Mouse (Mus musculus) retina, adult 2 months (tissue): ENCODE results near the gene Gcn1l1.
"Not testable (repeated sequence)": the region's sequence is repeated elsewhere in the genome, so short reads cannot be mapped to it uniquely, and the experiment has no call there.

ENCODE experiments used
- DNase-seq: peaks from one replicate; pipeline ENCODE4 v3.0.0-alpha.2; 2012; ENCODE audit warnings: low read depth, low spot score

Gene Gcn1l1

DNA sequence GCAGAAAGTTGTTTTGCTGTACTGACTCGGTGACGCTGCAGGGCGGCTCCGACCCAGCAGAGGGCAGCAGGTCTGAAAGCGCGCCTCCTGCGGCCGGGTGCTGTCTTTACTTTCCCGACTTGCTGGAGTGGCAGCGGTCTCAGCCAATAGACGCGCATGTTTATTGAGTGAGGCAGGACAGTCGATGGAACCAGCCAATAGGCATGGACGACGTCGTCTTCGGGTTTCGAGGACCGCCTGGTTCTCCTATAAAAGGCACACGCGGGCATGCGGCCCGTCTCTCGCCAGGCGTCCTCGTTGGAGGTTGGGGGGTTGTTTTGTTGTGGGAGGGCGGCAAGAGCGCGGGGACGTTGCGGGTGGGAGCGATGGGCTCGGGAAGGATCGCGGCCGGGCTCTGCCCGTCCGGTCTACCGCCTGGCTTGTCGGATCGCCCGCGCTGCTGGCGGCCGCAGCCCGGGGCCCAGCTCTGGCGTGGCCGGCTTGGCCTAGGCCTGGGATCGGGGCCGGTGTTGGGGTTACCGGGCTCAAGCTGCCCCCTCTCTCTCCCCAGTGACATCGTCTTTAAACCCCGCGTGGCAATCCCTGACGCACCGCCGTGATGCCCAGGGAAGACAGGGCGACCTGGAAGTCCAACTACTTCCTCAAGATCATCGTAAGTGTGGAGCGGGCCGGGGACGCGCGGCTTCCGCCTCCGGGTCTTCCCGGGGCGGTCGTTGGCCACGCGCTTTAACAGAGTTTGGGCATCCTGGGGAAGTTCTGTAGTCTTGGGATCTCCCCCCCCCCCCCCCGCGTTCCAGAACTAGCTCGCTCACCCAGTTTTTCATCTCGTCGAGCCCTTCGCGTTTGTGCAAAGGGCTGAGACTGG is 5.6 kb upstream of the Gcn1l1 start, which contains the start of gene Rplp0:
Gene Rplp0 (plus strand): TSS at position 231 of the 865 bp plus-strand sequence.
- peak; percentile 99 for DNase-seq

DNA sequence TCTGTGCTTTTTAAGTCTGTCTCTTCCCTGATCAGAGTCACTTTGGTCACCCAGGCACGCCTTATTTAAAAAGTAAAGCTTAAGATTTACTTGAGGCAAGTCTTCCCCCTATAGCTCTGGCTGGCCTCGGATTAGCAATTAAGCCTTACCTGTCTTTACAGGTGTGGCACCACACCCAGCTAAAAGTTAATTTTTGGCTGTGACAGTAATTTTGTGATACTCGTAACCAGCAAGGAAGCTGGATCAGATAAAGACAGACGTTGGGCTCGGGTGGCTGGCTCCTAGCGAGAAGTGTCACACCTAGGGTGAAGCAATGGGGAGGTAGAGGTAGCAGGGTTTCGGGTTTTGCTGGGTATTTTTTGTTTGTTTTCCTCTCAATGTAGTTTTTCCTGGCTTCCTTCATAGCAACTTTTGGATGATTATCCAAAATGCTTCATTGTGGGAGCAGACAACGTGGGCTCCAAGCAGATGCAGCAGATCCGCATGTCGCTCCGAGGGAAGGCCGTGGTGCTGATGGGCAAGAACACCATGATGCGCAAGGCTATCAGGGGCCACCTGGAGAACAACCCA is 4.6 kb upstream of the Gcn1l1 start:
- DNase-seq, result no peak

DNA sequence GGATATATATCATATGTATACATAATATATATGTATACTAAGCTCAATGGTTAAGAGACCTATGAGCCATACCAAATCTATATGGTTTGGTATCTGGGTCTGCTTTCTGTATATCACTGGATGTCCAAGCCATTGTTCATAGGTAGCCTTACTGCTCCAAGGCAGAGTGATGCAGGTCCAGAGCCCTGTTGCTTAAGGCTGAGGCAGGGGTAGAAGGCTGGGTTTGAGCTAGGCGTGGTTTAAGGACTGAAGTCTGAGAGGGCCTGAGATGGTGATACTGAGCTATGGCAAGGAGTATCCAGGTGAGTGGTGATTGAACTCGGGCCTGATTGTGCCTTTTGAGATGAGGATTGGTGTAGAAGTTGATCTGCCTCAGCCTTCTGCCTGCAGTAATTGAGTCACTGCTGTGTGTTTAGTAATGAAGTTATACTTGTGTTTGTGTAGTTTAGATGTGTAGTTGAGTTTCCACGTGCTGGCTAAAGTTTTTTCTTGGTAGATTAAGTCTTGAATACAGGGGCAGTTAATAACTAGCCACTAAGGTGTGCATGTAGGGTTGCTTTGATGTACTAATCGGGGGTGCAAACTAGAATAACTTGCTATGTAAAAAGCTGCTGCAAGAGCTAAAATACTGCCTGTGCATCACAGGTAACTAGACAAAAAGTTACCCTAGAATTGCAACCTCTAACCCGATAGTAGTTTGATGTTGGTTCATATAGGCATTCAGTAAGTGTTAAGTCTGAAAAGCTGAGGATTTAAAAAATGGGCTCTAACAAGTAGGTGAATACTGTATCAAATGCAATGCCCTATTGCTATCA is 1.1 kb upstream of the Gcn1l1 start:
- DNase-seq, result no peak

DNA sequence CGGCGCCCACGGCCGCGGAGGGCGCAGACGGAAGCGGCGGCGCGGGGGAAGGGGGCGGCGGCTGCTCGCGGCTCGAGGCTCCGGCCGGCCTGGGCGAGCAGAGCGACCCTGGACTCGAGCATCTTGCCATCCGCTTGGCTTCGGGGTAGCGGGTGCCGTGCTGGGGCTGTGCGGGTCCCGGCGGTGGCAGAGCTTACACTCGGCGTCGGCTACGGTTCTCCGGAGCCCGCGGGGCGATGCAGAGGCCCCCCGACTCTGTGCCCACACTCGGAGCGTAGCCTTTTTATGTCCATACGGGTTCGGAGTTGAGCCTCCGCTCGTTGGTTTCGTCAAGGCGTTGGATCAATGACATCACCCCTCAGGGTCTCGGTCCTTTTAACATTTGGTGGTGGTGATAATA is 349 bp downstream of the Gcn1l1 start:
- DNase-seq, result no peak

DNA sequence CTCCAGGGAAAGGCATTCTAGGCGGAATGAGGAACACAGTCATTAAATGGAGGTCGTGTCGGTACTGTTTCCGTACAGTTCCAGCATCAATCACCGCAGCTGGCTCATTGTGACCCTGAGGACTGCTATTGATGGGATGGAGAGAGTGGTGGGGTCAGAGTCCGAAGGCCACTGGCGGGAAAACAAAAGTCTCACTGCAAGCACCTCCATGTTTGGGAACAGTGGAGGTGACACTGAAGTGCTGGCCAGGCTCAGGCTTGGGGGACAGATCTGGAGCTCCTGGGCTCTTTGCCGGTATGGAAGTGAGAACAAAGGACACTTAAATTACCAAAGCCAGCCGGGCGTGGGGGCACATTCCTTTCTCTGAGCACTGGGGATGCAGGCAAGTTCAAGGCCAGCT is 3.6 kb downstream of the Gcn1l1 start:
- DNase-seq, result no peak

DNA sequence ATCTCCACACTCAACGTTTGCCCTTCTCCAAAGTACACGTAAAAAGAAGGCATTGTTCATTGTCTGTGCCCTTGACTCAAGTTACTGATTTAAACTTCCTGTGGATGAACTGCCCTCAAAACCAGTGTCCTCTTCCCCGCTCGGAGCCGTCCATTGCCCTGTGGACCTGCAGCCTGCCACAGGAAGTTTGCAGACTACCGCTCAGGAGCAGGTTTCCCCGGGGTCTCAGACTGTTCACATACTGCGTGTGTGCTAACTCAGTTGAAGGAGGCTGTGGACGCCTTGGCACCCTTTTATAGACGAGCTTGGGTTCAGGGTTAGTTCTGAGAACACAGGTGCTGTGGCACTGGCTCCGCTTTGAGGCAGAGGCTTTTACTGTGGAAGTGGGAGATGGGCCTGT is 4.3 kb downstream of the Gcn1l1 start:
- DNase-seq, result no peak

DNA sequence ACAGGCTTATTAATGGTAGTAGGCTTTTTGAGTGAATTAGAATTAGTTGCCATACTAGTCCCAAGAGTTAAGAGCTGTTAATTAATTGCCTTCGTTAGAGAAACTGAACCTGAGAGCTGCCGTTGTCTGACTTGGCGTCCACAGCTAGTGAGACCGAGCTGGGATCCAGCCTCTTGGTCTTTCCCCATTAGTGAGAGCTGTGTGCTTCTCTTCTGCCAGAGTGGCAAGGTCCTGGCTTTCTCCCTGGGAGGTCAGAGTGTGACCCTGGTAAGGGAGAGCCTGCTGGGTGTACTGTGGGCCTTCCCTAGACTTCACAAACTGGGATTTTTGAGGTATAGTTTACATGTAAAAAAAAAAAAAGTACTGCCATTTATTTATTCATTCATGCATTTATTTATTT is 4.7 kb downstream of the Gcn1l1 start:
- no peak for DNase-seq

DNA sequence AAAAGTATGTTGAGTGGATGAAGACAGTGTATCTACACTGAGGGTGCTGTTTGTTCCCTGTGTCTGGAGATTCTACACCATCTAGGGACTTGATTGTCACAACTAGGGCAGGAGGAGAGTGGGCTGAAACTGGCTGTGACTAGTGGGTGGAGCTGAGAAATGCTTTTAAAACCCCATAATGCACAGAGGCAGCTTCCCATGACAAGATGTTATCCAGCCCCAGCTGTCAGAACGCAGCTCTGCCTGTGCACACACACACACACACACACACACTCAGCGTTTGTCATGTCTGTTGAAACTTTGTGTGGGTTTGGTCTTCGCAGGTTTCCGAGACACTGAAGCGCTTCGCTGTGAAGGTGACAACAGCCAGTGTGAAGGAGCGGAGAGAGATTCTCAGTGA is 6.0 kb downstream of the Gcn1l1 start:
- DNase-seq, result no peak

DNA sequence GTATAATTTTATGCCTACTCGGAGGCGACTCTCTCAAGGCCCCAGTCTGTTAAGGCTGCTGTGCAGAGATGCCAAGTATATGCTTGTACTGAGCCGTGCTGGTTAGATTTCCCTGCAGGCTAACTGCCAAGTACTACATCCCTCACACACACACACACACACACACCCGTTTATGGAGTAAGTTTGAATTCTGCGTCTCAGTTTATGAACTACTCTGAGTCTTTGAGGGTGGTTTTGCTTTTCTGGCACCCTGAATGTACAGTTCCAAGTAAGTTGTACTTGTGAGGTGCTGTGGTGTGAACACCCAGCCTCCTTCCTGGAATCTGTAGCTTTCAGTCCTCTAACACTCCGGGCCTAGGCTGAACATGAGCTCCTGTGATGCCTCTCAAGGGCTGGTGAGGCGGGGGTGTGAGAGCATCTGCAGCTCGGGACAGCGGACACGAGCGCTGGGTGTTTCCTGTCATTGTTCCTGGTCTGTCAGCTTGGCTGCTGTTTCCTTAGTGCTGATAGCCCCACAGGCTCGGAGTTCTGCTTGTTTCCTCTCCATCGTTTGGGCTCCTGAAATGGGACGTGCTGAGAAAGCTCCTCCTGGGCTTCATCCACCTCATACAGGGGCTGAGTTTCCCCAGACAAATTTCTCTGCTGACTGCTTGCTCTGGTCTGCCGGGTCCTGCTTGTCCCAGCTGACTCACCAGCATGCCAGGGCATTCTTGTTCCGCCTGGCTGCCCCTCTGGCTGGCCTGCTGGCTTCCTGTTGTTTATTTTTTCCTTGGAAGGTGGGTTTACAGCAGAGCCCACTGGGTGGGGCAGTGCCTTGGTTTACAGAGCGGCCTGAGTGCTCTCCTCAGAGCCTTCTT is 7.9 kb downstream of the Gcn1l1 start:
- DNase-seq, result no peak

DNA sequence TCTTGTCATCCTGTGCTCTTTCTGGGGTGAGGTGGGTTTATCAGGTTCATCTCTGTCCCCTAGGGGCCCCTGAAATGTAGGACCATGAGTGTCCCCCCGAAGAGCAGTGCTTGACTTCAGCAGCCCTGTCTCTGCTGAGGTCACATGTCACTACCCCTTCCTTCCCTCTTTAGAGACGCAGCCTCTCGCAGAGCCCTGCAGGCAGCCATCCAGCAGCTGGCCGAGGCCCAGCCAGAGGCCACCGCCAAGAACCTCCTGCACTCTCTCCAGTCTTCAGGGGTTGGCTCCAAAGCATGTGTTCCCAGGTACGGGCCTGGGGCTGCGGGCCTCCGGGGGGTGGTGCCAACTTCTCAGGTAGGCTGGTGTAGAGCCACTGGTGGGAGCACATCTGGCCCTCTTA is 9.9 kb downstream of the Gcn1l1 start:
- DNase-seq, result no peak

DNA sequence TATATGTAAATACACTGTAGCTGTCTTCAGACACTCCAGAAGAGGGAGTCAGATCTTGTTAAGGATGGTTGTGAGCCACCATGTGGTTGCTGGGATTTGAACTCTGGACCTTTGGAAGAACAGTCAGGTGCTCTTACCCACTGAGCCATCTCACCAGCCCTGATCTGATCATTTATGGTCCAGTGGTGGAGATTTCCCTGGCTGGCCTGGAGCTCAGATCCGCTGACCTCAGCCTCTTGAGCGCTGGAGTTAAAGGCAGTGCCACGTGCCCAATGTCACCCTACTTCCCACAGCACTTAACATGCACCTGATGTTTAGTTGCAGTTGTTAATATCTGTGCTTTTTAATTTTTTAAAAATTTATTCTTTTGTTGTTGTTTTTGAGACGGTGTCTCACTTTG is 12.6 kb downstream of the Gcn1l1 start:
- DNase-seq, result not testable (repeated sequence)

DNA sequence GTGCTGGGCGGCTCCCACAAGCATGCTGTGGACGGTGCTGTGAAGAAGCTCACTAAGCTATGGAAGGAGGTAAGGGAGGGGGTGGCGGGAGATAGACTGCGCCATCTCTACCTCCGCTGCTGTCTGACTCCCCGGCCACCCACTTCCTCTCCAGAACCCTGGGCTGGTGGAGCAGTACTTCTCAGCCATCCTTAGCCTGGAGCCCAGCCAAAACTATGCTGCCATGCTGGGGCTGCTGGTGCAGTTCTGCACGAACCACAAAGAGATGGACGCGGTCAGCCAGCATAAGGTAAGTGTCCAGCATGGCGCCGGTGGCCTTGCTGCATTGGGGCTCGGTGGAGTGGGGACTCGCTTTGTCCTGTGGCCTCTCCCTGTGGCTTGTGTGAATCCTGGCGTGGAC is 13.9 kb downstream of the Gcn1l1 start:
- no peak for DNase-seq

DNA sequence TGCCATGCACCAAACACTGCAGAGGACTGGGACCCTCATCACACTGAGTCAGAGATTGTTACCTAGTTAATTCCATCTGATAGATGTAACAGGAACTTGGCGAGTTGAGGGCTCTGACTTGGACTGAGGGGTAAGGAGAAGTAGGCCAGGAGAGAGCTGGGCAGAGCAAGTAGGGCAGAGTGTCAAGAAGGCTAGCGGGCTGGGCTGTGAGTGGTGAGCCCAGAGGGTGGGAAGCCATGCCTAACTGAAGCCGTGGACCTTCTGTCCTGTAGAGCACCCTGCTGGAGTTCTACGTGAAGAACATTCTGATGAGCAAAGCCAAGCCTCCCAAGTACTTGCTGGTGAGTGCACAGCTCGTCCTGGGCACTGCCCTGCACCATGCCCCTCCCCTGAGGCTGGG is 14.3 kb downstream of the Gcn1l1 start:
- DNase-seq, result no peak

DNA sequence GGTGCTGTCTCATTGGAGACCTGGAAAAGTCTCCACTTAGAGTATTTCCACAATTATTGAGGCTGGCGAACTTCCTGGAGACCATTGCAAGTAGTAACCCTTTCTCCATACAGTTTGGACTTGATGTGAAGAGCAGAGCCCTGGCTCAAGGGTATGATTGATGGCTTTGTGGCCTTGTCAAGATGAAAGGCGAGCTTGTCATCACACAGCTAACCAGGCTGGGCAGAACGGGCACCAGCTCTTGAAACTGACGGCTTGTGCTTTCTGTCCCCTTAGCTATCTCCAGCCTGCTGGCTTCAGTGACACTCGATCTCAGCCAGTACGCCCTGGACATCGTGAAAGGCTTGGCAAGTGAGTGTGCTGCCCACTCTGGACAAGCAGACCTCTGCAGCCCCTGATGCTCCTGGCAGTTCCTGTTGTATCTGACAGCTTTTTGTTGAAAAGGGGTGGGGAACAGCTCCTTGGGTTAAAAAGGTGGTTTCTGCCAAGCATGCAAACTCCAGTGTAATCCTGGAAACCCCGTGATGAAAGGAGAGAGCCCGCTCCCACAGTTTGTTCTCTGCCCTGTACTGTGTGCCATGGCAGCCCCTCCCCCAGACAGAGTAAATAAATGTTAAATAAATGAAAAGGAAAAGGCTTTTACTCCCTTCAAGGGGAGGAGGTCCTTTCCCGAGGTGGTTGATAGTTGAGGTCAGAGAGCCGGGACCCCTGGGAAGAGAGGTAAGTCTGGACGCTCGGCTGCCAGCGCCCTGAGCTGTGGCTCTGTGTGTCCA is 15.4 kb downstream of the Gcn1l1 start:
- DNase-seq, result no peak

DNA sequence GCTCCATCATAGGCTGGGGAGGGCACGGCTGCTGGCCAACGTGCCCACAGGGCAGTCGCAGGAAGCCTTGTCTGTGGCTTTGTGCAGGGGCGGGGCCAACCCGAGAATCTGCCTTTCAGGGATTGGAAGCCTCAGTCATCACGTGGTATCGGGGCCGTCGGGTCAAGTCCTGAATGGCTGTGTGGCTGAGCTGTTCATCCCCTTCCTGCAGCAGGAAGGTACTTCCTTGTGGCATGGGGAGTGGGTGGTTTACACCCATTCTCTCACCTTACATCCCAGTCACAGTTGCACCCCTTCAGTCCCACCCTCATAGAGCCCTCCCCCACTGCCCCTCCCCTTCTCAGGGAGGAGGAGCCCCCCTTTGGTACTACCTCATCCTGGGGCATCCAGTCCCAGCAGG is 16.6 kb downstream of the Gcn1l1 start:
- DNase-seq, result no peak

DNA sequence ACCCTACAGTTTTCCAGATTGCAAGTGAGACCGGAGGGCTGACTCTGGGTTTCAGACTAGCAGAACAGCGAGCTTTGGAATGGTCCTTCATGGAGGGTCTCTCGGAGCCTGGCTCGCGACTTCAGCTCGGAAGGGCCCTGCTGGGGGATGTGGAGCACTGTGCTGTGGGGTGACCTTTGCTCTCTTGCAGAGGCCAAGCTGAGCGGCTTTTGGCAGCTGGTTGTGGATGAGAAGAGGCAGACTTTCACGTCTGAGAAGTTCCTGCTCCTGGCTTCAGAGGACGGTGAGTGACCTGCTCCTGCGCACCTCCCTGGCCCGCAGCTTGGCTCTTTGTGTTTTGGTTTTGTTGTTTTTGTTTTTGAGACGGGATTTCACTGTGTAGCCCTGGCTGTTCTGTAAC is 20.6 kb downstream of the Gcn1l1 start:
- DNase-seq, result no peak

DNA sequence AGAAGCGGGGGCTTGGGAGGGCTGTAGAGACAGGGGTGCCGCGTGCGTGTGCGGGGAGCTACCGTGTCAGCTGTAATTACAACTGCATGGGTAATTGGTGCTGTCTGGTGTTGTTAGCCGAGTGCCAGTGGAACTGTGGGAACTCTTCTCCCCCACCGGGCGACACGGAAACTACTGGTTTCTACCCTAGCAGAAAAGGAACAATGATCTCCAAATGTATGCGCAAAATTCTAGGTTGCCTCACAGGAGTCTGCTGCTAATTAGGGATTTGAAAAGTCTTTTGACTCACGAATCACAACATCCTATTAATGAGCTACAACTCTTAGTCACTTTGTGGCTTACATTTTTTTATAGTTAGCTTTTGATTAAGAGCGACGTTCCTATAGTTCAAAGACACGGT is 21.1 kb downstream of the Gcn1l1 start:
- DNase-seq, result no peak

DNA sequence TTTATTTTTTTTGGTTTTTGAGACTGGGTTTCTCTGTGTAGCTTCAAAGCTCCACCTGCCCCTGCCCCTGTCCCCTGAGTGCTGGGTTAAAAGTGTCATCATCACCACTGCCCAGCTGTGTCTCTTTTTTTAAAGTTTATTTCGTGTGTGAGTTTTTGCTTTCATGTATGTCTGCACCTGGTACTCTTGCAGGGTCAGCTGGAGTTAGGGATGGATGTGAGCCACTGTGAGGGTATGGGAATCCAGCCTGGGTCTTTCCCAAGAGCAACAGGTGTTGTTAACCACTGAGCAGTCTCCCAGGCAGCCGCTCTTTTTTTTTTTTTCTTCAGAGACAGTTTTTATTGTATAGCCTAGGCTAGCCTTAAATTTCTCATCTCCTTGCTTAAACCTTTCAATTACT is 21.7 kb downstream of the Gcn1l1 start:
- no peak for DNase-seq

DNA sequence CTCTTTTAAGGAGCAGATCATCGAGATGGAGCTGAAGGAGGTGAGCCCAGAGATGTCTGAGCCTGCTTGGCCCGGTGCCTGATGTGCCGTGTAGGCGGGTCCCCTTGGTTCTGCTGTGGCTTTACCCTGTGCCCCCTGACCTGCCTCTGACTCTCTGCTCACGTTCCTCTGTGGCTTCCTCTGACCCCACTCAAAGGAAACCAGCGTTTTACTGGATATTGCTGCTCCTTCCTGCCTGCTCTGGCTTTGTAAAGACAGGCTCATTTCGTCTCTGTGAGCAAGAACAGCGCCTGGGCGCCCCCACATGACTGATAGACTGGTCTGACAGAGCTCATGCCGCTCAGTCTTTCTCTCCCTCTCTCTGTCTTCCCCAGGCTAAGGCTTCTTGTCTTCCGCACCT is 26.0 kb downstream of the Gcn1l1 start:
- DNase-seq, result no peak

DNA sequence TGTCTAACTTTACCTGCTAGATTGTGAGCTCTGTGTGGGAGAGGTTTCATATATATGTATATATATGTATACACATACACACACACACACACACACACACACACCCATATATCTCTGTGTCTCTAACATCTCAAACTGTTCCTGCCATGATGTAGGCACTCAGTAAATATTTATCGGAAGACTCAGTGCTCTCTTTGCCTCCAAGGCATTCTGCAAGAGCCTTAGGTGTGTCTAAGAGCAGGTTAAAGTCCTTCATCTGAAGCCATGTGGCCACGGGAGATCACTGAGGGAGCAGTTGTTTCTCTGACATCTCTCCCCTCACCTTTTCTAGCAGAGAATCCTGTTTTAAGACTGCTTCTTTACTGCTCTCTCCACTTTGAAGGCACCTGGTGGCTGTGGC is 26.5 kb downstream of the Gcn1l1 start:
- DNase-seq, result no peak

DNA sequence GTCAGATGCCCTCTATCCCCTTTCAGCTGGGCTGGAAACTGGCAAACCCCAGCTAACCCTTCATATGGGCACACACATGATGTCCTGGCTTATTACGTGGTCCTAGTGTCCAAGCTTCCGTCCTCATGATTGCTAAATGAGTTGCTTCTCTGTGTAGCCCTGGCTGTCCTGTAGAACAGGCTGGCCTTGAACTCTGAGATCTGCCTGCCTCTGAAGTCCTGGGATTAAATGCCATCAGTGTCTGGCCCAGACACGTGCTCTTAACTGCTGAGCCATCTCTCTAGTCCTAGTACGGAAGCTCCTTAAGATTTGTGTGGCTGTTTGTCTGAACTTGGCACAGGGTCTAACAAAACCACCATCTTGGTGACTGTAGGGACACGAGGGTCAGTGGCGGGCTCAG is 38.5 kb downstream of the Gcn1l1 start:
- DNase-seq, result no peak
